ENCODE assay signal across 8 mouse cellular contexts in the genomic region with DNA sequence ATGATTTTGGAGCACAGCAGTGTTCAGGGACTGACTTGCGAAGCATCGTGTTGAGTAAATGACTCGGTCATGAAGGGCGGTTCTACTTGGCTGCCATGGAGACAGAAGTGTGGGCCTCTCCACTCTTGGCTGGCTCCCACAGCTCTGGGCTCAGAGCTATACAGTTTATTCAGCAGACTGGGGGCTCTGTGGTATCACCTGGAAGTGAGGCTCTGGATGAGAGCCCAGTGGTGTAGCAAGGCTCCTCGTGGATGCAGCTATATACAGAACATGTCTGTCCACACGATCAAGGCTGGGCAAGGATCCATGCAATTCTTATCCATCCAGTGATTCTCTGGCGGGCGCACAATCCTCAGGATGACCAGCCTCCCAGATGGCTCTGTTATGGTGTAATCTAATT.
DNase-seq lines count a peak whose midpoint lies in the region; ATAC-seq and TF ChIP-seq lines count a peak whose summit lies in the region.

No protein-coding gene starts in this region.

- no peaks in the 10 kb centered on the region for H3K4me1 ChIP-seq in lung, adult 2 months (ENCODE audit: control insufficient read depth, insufficient read depth, low read length)

- peak; percentile 19 for DNase-seq in adrenal gland, postnatal 10 days
- no peak for DNase-seq in adrenal gland, postnatal 14 days
- DNase-seq in urinary bladder, postnatal 36 days (ENCODE audit: low spot score in 2 of 2), result peak; percentile 6 to 39
- no peak for DNase-seq in urinary bladder, adult 18-20 months (ENCODE audit: low spot score in 2 of 2)
- DNase-seq in lung, adult 2 months, result peak; percentile 64
- peak; percentile 43 for DNase-seq in telencephalon, adult 2 months (ENCODE audit: low read depth, low spot score)
- no peak for DNase-seq in spleen, adult 12 weeks (ENCODE audit: low spot score)

- no peak overlapping the region for H3K4me3 ChIP-seq in lung, adult 2 months (replicated peaks; ENCODE audit: extremely low read depth, low read depth, low read length)

- no peak for TF ChIP-seq POLR2A in lung, adult 2 months (IDR thresholded peaks at IDR 0.05; ENCODE audit: borderline replicate concordance, extremely low read depth, low read depth, low read length)

- WGBS in lung, adult 2 months, result 54% methylated on average over 8 of the region's 8 CpGs

- ATAC-seq in megakaryocyte progenitor cell, adult 5-6 weeks (replicated peaks; ENCODE audit: poor library complexity), result no peak

- TF ChIP-seq CTCF in lung, adult 2 months (IDR thresholded peaks at IDR 0.05; ENCODE audit: insufficient read depth, low read length), result no peak

Comparison
In these comparisons a context has a peak if more than half of its experiments do, and no peak if none do; other contexts are left out.
1. DNase-seq: peak in adrenal gland, postnatal 10 days (single experiment), urinary bladder, postnatal 36 days (2 of 2), lung, adult 2 months (single experiment) and telencephalon, adult 2 months (single experiment); none in adrenal gland, postnatal 14 days (single experiment), urinary bladder, adult 18-20 months (0 of 2) and spleen, adult 12 weeks (single experiment).